In genomic region chr7:24885468-24886307, GRCm38 (mm10) we compare ENCODE assay signal across 9 mouse cellular contexts. TPM values are rescaled to one million over a fixed set of nuclear protein-coding genes. Genes with fewer than 3 reads are reported as not detected.
DNase-seq lines count a peak whose midpoint lies in the region; ATAC-seq lines count a peak whose summit lies in the region.
"Had no signal": no experiment of that assay in that cellular context is flagged by ENCODE, and none has a peak within 500 bp of the region (broad histone marks: within the 10 kb centered on the region; RNA-seq: fewer than 3 reads in every experiment).

No protein-coding gene starts in this region.

- DNase-seq in kidney, adult 11 months = peak; percentile 28
- DNase-seq in kidney, adult 8-10 months = no peak
- DNase-seq in NIH3T3 (ENCODE audit: low read depth) = peak; percentile 33
- DNase-seq in hindbrain, embryonic 11.5 days (ENCODE audit: low spot score) = no peak
- DNase-seq in left cerebral cortex, postnatal 36 days (ENCODE audit: low spot score in 2 of 2) = no peak
- no peak for DNase-seq in cerebellum, adult 8-10 months
- no peak for DNase-seq in right cerebral cortex, postnatal 14 days

- H3K36me3 ChIP-seq in hindbrain, embryonic 11.5 days (ENCODE audit: control insufficient read depth, insufficient read depth, low read length) = peaks cover 20% of the 10 kb centered on the region; the same call in 1 of the 2 replicates
- peaks cover 48% of the 10 kb centered on the region for H3K36me3 ChIP-seq in midbrain, embryonic 13.5 days

- peaks cover 10% of the 10 kb centered on the region for H3K4me1 ChIP-seq in hindbrain, embryonic 11.5 days (replicated peaks; ENCODE audit: control insufficient read depth, insufficient read depth, low read length)
- peaks cover 31% of the 10 kb centered on the region for H3K4me1 ChIP-seq in midbrain, embryonic 13.5 days (replicated peaks)

- ATAC-seq in hindbrain, embryonic 11.5 days (ENCODE audit: low FRiP score) = no peak
- ATAC-seq in midbrain, embryonic 13.5 days = no peak
- ATAC-seq: activated CD4-positive, CD25-positive, alpha-beta regulatory T cell, adult 4 months had no signal

- intact Hi-C loops in left cerebral cortex, postnatal 36 days (cut with DNase I) = loop anchor here (10.0 kb wide), 2 partner anchors 189 to 429 kb away; partner anchors contain the start of genes Grik5, Megf8 and Zfp574

- H3K9me3 ChIP-seq in hindbrain, embryonic 11.5 days (ENCODE audit: control insufficient read depth, low read length) = no peaks in the 10 kb centered on the region
- no peaks in the 10 kb centered on the region for H3K9me3 ChIP-seq in midbrain, embryonic 13.5 days

- peak overlapping the region; percentile 99 for H3K9ac ChIP-seq in hindbrain, embryonic 11.5 days (ENCODE audit: low read depth, low read length)
- H3K9ac ChIP-seq in midbrain, embryonic 13.5 days (replicated peaks) = peak overlapping the region; percentile 100

- 47% methylated on average over 12 of the region's 12 CpGs for WGBS in hindbrain, embryonic 11.5 days
- WGBS in midbrain, embryonic 13.5 days = 52% methylated on average over 12 of the region's 12 CpGs

- H3K27ac ChIP-seq in hindbrain, embryonic 11.5 days (ENCODE audit: low read depth, low read length) = no peak overlapping the region
- H3K27ac ChIP-seq in midbrain, embryonic 13.5 days = no peak overlapping the region

- H3K4me2 ChIP-seq in hindbrain, embryonic 11.5 days (replicated peaks; ENCODE audit: low read depth, low read length) = peak overlapping the region; percentile 49
- peak overlapping the region; percentile 92 for H3K4me2 ChIP-seq in midbrain, embryonic 13.5 days (replicated peaks)

- H3K27me3 ChIP-seq in hindbrain, embryonic 11.5 days (ENCODE audit: control insufficient read depth, insufficient read depth, low read length) = no peaks in the 10 kb centered on the region
- no peaks in the 10 kb centered on the region for H3K27me3 ChIP-seq in midbrain, embryonic 13.5 days

- peak overlapping the region; percentile 97 for H3K4me3 ChIP-seq in hindbrain, embryonic 11.5 days (ENCODE audit: low read depth, low read length)
- peak overlapping the region; percentile 97 for H3K4me3 ChIP-seq in midbrain, embryonic 13.5 days (replicated peaks)

RNA-seq across cellular contexts. Expression of gene Rps19, which starts 1.5 kb away (rescaled TPM):
- polyA plus RNA-seq in hindbrain, embryonic 11.5 days (2014; fragmentation: Nextera tagmentation; extraction: Ambion mirVana) = 1,792 and 1,821 TPM in 2 replicates
- polyA plus RNA-seq in midbrain, embryonic 13.5 days (2015; fragmentation: Nextera tagmentation; extraction: Ambion mirVana) = 1,308 and 1,443 TPM in 2 replicates
- total RNA-seq in left cerebral cortex, postnatal 36 days (2021) = 100 to 1,000 TPM; 456 to 499 TPM

RNA-seq across cellular contexts. Expression of gene Cd79a, which starts 11.5 kb away (rescaled TPM):
- 0.39 TPM in 1 of 2 replicates, not detected in the other for polyA plus RNA-seq in hindbrain, embryonic 11.5 days (2014; fragmentation: Nextera tagmentation; extraction: Ambion mirVana)
- 0.35 and 0.40 TPM in 2 replicates for polyA plus RNA-seq in midbrain, embryonic 13.5 days (2015; fragmentation: Nextera tagmentation; extraction: Ambion mirVana)
- under 1 TPM; 0.49 to 0.54 TPM for total RNA-seq in left cerebral cortex, postnatal 36 days (2021)

RNA-seq across cellular contexts. Expression of gene Dmrtc2, which starts 15.8 kb away (rescaled TPM):
- 0.14 TPM in 1 of 2 replicates, not detected in the other for polyA plus RNA-seq in hindbrain, embryonic 11.5 days (2014; fragmentation: Nextera tagmentation; extraction: Ambion mirVana)
- not detected in 2 replicates for polyA plus RNA-seq in midbrain, embryonic 13.5 days (2015; fragmentation: Nextera tagmentation; extraction: Ambion mirVana)
- not detected for total RNA-seq in left cerebral cortex, postnatal 36 days (2021)
- polyA plus RNA-seq: activated CD4-positive, CD25-positive, alpha-beta regulatory T cell, adult 4 months had no signal

RNA-seq across cellular contexts. Expression of gene Lypd4, which starts 15.9 kb away (rescaled TPM):
- not detected in 2 replicates for polyA plus RNA-seq in hindbrain, embryonic 11.5 days (2014; fragmentation: Nextera tagmentation; extraction: Ambion mirVana)
- not detected in 2 replicates for polyA plus RNA-seq in midbrain, embryonic 13.5 days (2015; fragmentation: Nextera tagmentation; extraction: Ambion mirVana)
- total RNA-seq in left cerebral cortex, postnatal 36 days (2021) = not detected
- polyA plus RNA-seq: activated CD4-positive, CD25-positive, alpha-beta regulatory T cell, adult 4 months had no signal

RNA-seq across cellular contexts. Expression of gene Arhgef1, which starts 17.0 kb away (rescaled TPM):
- 43.0 and 46.4 TPM in 2 replicates for polyA plus RNA-seq in hindbrain, embryonic 11.5 days (2014; fragmentation: Nextera tagmentation; extraction: Ambion mirVana)
- polyA plus RNA-seq in midbrain, embryonic 13.5 days (2015; fragmentation: Nextera tagmentation; extraction: Ambion mirVana) = 46.7 and 59.2 TPM in 2 replicates
- total RNA-seq in left cerebral cortex, postnatal 36 days (2021) = 10 to 100 TPM; 58.2 to 98.5 TPM

Comparison
In these comparisons a context has a peak if more than half of its experiments do, and no peak if none do; other contexts are left out.
1. DNase-seq: peak in kidney, adult 11 months (single experiment) and NIH3T3 (single experiment); none in kidney, adult 8-10 months (0 of 2), hindbrain, embryonic 11.5 days (single experiment), left cerebral cortex, postnatal 36 days (0 of 2), cerebellum, adult 8-10 months (single experiment) and right cerebral cortex, postnatal 14 days (single experiment).